Mouse (Mus musculus): ENCODE results near the gene Sct.

Sct gene

GRCm38 (mm10) chr7:141278766-141279590 is at the start of gene Sct:
Sct (minus strand) TSS chr7:141279133.
- DNase-seq: no peak

GRCm38 (mm10) chr7:141328373-141328990 is 49.5 kb upstream of the Sct start:
- no peak for DNase-seq

GRCm38 (mm10) chr7:141327469-141328372 is 48.8 kb upstream of the Sct start, which contains the start of the genes Deaf1 and Tmem80:
Deaf1 (minus strand) TSS chr7:141327690.
Tmem80 (plus strand) TSS chr7:141327739.
- DNase-seq: peak; percentile 99

GRCm38 (mm10) chr7:141326546-141327446 is 47.9 kb upstream of the Sct start:
- DNase-seq: peak; percentile 73

- no peak for DNase-seq
These were observed 45.8 kb upstream of the Sct start for GRCm38 (mm10) chr7:141324686-141325085.

GRCm38 (mm10) chr7:141319446-141319845 is 40.5 kb upstream of the Sct start:
- no peak for DNase-seq

- DNase-seq: no peak
These were observed 38.7 kb upstream of the Sct start for GRCm38 (mm10) chr7:141317619-141318132.

- peak; percentile 74 for DNase-seq
These were observed 37.0 kb upstream of the Sct start for GRCm38 (mm10) chr7:141315974-141316373.

- DNase-seq: no peak
These were observed 36.1 kb upstream of the Sct start for GRCm38 (mm10) chr7:141315076-141315475.

- DNase-seq: no peak
These were observed 35.5 kb upstream of the Sct start for GRCm38 (mm10) chr7:141314416-141314815.

GRCm38 (mm10) chr7:141304537-141304936 is 25.6 kb upstream of the Sct start:
- no peak for DNase-seq

GRCm38 (mm10) chr7:141302702-141303268 is 23.9 kb upstream of the Sct start:
- DNase-seq: peak; percentile 49

- DNase-seq: no peak
These were observed 22.5 kb upstream of the Sct start for GRCm38 (mm10) chr7:141301386-141301785.

- no peak for DNase-seq
These were observed 20.2 kb upstream of the Sct start for GRCm38 (mm10) chr7:141299175-141299574.

GRCm38 (mm10) chr7:141297926-141298650 is 19.2 kb upstream of the Sct start:
- DNase-seq: no peak

- DNase-seq: no peak
These were observed 15.5 kb upstream of the Sct start for GRCm38 (mm10) chr7:141294479-141294878.

- no peak for DNase-seq
These were observed 15.0 kb upstream of the Sct start for GRCm38 (mm10) chr7:141293852-141294471.

GRCm38 (mm10) chr7:141292583-141293388 is 13.9 kb upstream of the Sct start:
- no peak for DNase-seq

- no peak for DNase-seq
These were observed 13.1 kb upstream of the Sct start, which contains the start of gene Drd4 for GRCm38 (mm10) chr7:141291921-141292582. Drd4 (plus strand) TSS chr7:141292006.

Data from thymus, postnatal 14 days (tissue).